Mouse (Mus musculus) midbrain, embryonic 11.5 days (tissue): ENCODE measurements at regions not wholly inside any gene's neighbourhood (a gene's known extent, or its start where the extent isn't known, plus 50 kb on each side); places are given as distances from the start of the nearest gene placed in this dataset.

Source experiments
- ATAC-seq: fragments of 200-750 bp; cut with Nextera tagmentation; 2 replicates; pipeline ENCODE4 v1.8.0; 2017; ENCODE audit warnings: moderate TSS enrichment, moderate library complexity; ENCODE audit not compliant: low FRiP score
- DNase-seq: peaks from one replicate; pipeline ENCODE4 v3.0.0; 2015; ENCODE audit warnings: low spot score; ENCODE audit errors: missing footprints
- H3K27ac ChIP-seq: fragments of 300-500 bp; sonication (generic); 2 replicates; pipeline ENCODE4 v1.5.1; 2014; ENCODE audit warnings: low read depth, low read length
- H3K27me3 ChIP-seq: fragments of 300-500 bp; sonication (generic); 2 replicates; pipeline ENCODE4 v1.6.1; 2014; ENCODE audit warnings: mild to moderate bottlenecking, low read length, moderate library complexity, mixed read lengths; ENCODE audit not compliant: control insufficient read depth, insufficient read depth
- H3K36me3 ChIP-seq: fragments of 300-500 bp; sonication (generic); 2 replicates; pipeline ENCODE4 v1.6.1; 2014; ENCODE audit warnings: mild to moderate bottlenecking, low read length, moderate library complexity, mixed read lengths; ENCODE audit not compliant: control insufficient read depth, insufficient read depth
- H3K4me1 ChIP-seq: fragments of 300-500 bp; sonication (generic); 2 replicates; pipeline ENCODE4 v1.6.1; 2014; ENCODE audit warnings: low read length; ENCODE audit not compliant: control insufficient read depth, insufficient read depth
- H3K4me2 ChIP-seq: fragments of 300-500 bp; sonication (generic); 2 replicates; pipeline ENCODE4 v1.6.1; 2014; ENCODE audit warnings: mild to moderate bottlenecking, moderate library complexity
- H3K4me3 ChIP-seq: fragments of 300-500 bp; sonication (generic); 2 replicates; pipeline ENCODE4 v1.5.1; 2014; ENCODE audit warnings: low read depth, low read length
- H3K9ac ChIP-seq: fragments of 300-500 bp; sonication (generic); 2 replicates; pipeline ENCODE4 v1.6.1; 2014; ENCODE audit warnings: low read length
- H3K9me3 ChIP-seq: fragments of 300-500 bp; sonication (generic); 2 replicates; pipeline ENCODE4 v1.6.1; 2016; ENCODE audit warnings: low read length; ENCODE audit not compliant: control insufficient read depth
- WGBS: fragments of 180-500 bp; shearing (Covaris S2); extraction: QIAGEN DNeasy Blood & Tissue Kit; methylation state at CpG from one replicate; pipeline ENCODE4 v1.1.7; 2014; 5-methylcytosine and 5-hydroxymethylcytosine counted together

- DNase-seq (no peak), ATAC-seq (no peak)
- H3K27me3 ChIP-seq, result no peaks in the 10 kb centered on the region
- no peak overlapping the region for H3K27ac ChIP-seq
- H3K9ac ChIP-seq, result no peak overlapping the region
- no peak overlapping the region for H3K4me3 ChIP-seq
- 83% methylated on average over 2 of the region's 2 CpGs for WGBS
- H3K36me3 ChIP-seq, result no peaks in the 10 kb centered on the region
- H3K4me1 ChIP-seq, result no peaks in the 10 kb centered on the region
- H3K4me2 ChIP-seq, result no peak overlapping the region
- H3K9me3 ChIP-seq, result no peaks in the 10 kb centered on the region
Measured at GRCm38 (mm10) chr13:16290784-16291183, 279.1 kb downstream of the Inhba start.

- WGBS, result 81% methylated on average over 6 of the region's 6 CpGs
- Histone ChIP-seq H3K4me2 (no peak overlapping the region), H3K4me1 (no peaks in the 10 kb centered on the region), H3K9me3 (no peaks in the 10 kb centered on the region), H3K27me3 (no peaks in the 10 kb centered on the region), H3K36me3 (no peaks in the 10 kb centered on the region), H3K27ac (no peak overlapping the region), H3K4me3 (no peak overlapping the region), H3K9ac (no peak overlapping the region)
- DNase-seq (no peak), ATAC-seq (no peak)
Measured at GRCm38 (mm10) chr13:16291661-16292291, 280.1 kb downstream of the Inhba start.

GRCm38 (mm10) chr13:16299756-16300155, 288.1 kb downstream of the Inhba start:
- Histone ChIP-seq H3K27ac (no peak overlapping the region), H3K4me1 (no peaks in the 10 kb centered on the region), H3K4me3 (no peak overlapping the region), H3K4me2 (no peak overlapping the region), H3K9me3 (no peaks in the 10 kb centered on the region), H3K36me3 (no peaks in the 10 kb centered on the region), H3K27me3 (no peaks in the 10 kb centered on the region), H3K9ac (no peak overlapping the region)
- DNase-seq, result no peak
- no peak for ATAC-seq
- 77% methylated on average over 2 of the region's 2 CpGs for WGBS

- Histone ChIP-seq H3K4me1 (no peaks in the 10 kb centered on the region), H3K27ac (no peak overlapping the region), H3K4me2 (no peak overlapping the region), H3K9me3 (no peaks in the 10 kb centered on the region), H3K36me3 (no peaks in the 10 kb centered on the region), H3K27me3 (no peaks in the 10 kb centered on the region), H3K4me3 (no peak overlapping the region), H3K9ac (no peak overlapping the region)
- ATAC-seq (no peak), DNase-seq (no peak)
- WGBS, result 91% methylated on average over 2 of the region's 2 CpGs
Measured at GRCm38 (mm10) chr13:16314669-16315068, 303.0 kb downstream of the Inhba start.

- no peak overlapping the region for H3K4me2 ChIP-seq
- H3K27ac ChIP-seq, result no peak overlapping the region
- no peaks in the 10 kb centered on the region for H3K9me3 ChIP-seq
- no peak for ATAC-seq
- no peak overlapping the region for H3K9ac ChIP-seq
- DNase-seq, result no peak
- 93% methylated on average over 2 of the region's 2 CpGs for WGBS
- no peaks in the 10 kb centered on the region for H3K36me3 ChIP-seq
- H3K4me1 ChIP-seq, result no peaks in the 10 kb centered on the region
- H3K4me3 ChIP-seq, result no peak overlapping the region
- H3K27me3 ChIP-seq, result no peaks in the 10 kb centered on the region
Measured at GRCm38 (mm10) chr13:16315689-16316088, 304.0 kb downstream of the Inhba start.

- H3K27ac ChIP-seq, result no peak overlapping the region
- no peak overlapping the region for H3K9ac ChIP-seq
- H3K4me1 ChIP-seq, result no peaks in the 10 kb centered on the region
- no peaks in the 10 kb centered on the region for H3K36me3 ChIP-seq
- DNase-seq (no peak), ATAC-seq (no peak)
- no peak overlapping the region for H3K4me2 ChIP-seq
- H3K27me3 ChIP-seq, result no peaks in the 10 kb centered on the region
- no peaks in the 10 kb centered on the region for H3K9me3 ChIP-seq
- WGBS, result 92% methylated on average over 2 of the region's 2 CpGs
- no peak overlapping the region for H3K4me3 ChIP-seq
Measured at GRCm38 (mm10) chr13:16316581-16316980, 304.9 kb downstream of the Inhba start.

- H3K27me3 ChIP-seq, result no peaks in the 10 kb centered on the region
- DNase-seq, result no peak
- no peaks in the 10 kb centered on the region for H3K9me3 ChIP-seq
- no peak overlapping the region for H3K27ac ChIP-seq
- ATAC-seq, result no peak
- no peak overlapping the region for H3K9ac ChIP-seq
- no peaks in the 10 kb centered on the region for H3K36me3 ChIP-seq
- H3K4me2 ChIP-seq, result no peak overlapping the region
- H3K4me1 ChIP-seq, result no peaks in the 10 kb centered on the region
- 76% methylated on average over 3 of the region's 3 CpGs for WGBS
- no peak overlapping the region for H3K4me3 ChIP-seq
Measured at GRCm38 (mm10) chr13:16317412-16317811, 305.8 kb downstream of the Inhba start.

GRCm38 (mm10) chr13:16320392-16320791, 308.7 kb downstream of the Inhba start:
- H3K36me3 ChIP-seq, result no peaks in the 10 kb centered on the region
- H3K4me3 ChIP-seq, result no peak overlapping the region
- no peak overlapping the region for H3K4me2 ChIP-seq
- WGBS, result 80% methylated on average over 4 of the region's 4 CpGs
- H3K9me3 ChIP-seq, result no peaks in the 10 kb centered on the region
- DNase-seq (no peak), ATAC-seq (no peak)
- no peak overlapping the region for H3K9ac ChIP-seq
- H3K27me3 ChIP-seq, result no peaks in the 10 kb centered on the region
- H3K4me1 ChIP-seq, result no peaks in the 10 kb centered on the region
- H3K27ac ChIP-seq, result no peak overlapping the region

- H3K4me3 ChIP-seq, result no peak overlapping the region
- no peak overlapping the region for H3K27ac ChIP-seq
- H3K27me3 ChIP-seq, result no peaks in the 10 kb centered on the region
- H3K9me3 ChIP-seq, result no peaks in the 10 kb centered on the region
- no peak for DNase-seq
- H3K4me1 ChIP-seq, result no peaks in the 10 kb centered on the region
- no peak for ATAC-seq
- no peak overlapping the region for H3K4me2 ChIP-seq
- no peaks in the 10 kb centered on the region for H3K36me3 ChIP-seq
- H3K9ac ChIP-seq, result no peak overlapping the region
- WGBS, result 91% methylated on average over 2 of the region's 2 CpGs
Measured at GRCm38 (mm10) chr13:16325661-16326060, 314.0 kb downstream of the Inhba start.
